ENCODE assay signal across 8 mouse cellular contexts in genomic region chr4:46389612-46390341, GRCm38 (mm10). TPM values are rescaled to one million over a fixed set of nuclear protein-coding genes. Genes with fewer than 3 reads are reported as not detected.
DNase-seq lines count a peak whose midpoint lies in the region; ATAC-seq and TF ChIP-seq lines count a peak whose summit lies in the region.

No protein-coding gene starts in this region.

- TF ChIP-seq CTCF in left cerebral cortex, adult 2 months (IDR thresholded peaks at IDR 0.05): no peak; the same call in 1 of the 2 replicates

- peaks cover 12% of the 10 kb centered on the region for H3K4me1 ChIP-seq in forebrain, embryonic 10.5 days
- H3K4me1 ChIP-seq in kidney, embryonic 15.5 days: 0 out of 2 replicates have a peak, but pooled peaks cover 4% of the 10 kb centered on the region
- H3K4me1 ChIP-seq in stomach, embryonic 14.5 days (ENCODE audit: control insufficient read depth, insufficient read depth, low read length): no peaks in the 10 kb centered on the region

- intact Hi-C loops in left cerebral cortex, adult 2 months (cut with DNase I): loop anchor here (1.0 kb wide), 1 partner anchor 62 kb away; no protein-coding TSS in a partner anchor

- H3K4me3 ChIP-seq in left cerebral cortex, adult 2 months: peak overlapping the region; percentile 74
- H3K4me3 ChIP-seq in forebrain, embryonic 10.5 days: peak overlapping the region; percentile 71
- peak overlapping the region; percentile 64 for H3K4me3 ChIP-seq in kidney, embryonic 15.5 days (replicated peaks)
- peak overlapping the region; percentile 67 for H3K4me3 ChIP-seq in stomach, embryonic 14.5 days (ENCODE audit: low read depth, low read length)

- H3K4me2 ChIP-seq in kidney, embryonic 15.5 days: peak overlapping the region; percentile 74
- peak overlapping the region; percentile 55 for H3K4me2 ChIP-seq in stomach, embryonic 14.5 days (replicated peaks; ENCODE audit: low read depth, low read length)

- 2% methylated on average over 24 of the region's 24 CpGs for WGBS in forebrain, embryonic 10.5 days
- 2% methylated on average over 24 of the region's 24 CpGs for WGBS in kidney, embryonic 15.5 days
- 3% methylated on average over 24 of the region's 24 CpGs for WGBS in stomach, embryonic 14.5 days

- no peak for ATAC-seq in kidney, embryonic 15.5 days (replicated peaks; ENCODE audit: low FRiP score)
- ATAC-seq in stomach, embryonic 14.5 days (ENCODE audit: insufficient number of reproducible peaks, insufficient read depth, low FRiP score, low read depth): no peak

- H3K9me3 ChIP-seq in forebrain, embryonic 10.5 days: no peaks in the 10 kb centered on the region
- no peaks in the 10 kb centered on the region for H3K9me3 ChIP-seq in kidney, embryonic 15.5 days (replicated peaks)
- no peaks in the 10 kb centered on the region for H3K9me3 ChIP-seq in stomach, embryonic 14.5 days (ENCODE audit: control insufficient read depth, low read depth, low read length)

- no peaks in the 10 kb centered on the region; the same call in 1 of the 2 replicates for H3K27me3 ChIP-seq in forebrain, embryonic 10.5 days (ENCODE audit: poor library complexity, severe bottlenecking)
- no peaks in the 10 kb centered on the region for H3K27me3 ChIP-seq in kidney, embryonic 15.5 days
- H3K27me3 ChIP-seq in stomach, embryonic 14.5 days (ENCODE audit: control insufficient read depth, insufficient read depth, low read length): no peaks in the 10 kb centered on the region

- DNase-seq in left cerebral cortex, adult 2 months (ENCODE audit: extremely low spot score in 1 of 2, low spot score in 2 of 2): peak in 1 of 2 experiments; percentile 33
- no peak for DNase-seq in left cerebral cortex, adult 11 months (ENCODE audit: low spot score)
- peak; percentile 67 for DNase-seq in R1 (ENCODE audit: low read depth, low spot score)
- peak; percentile 52 for DNase-seq in forebrain, embryonic 10.5 days (ENCODE audit: extremely low spot score, low spot score)
- DNase-seq in lung, postnatal 14 days: peak; percentile 40
- DNase-seq in gastrocnemius, postnatal 25 days: no peak

- peak overlapping the region; percentile 99 for H3K27ac ChIP-seq in left cerebral cortex, adult 2 months
- H3K27ac ChIP-seq in forebrain, embryonic 10.5 days: peak overlapping the region; percentile 99
- H3K27ac ChIP-seq in kidney, embryonic 15.5 days: peak overlapping the region; percentile 96
- H3K27ac ChIP-seq in stomach, embryonic 14.5 days (ENCODE audit: low read length): peak overlapping the region; percentile 87

- peaks cover 27% of the 10 kb centered on the region for H3K36me3 ChIP-seq in forebrain, embryonic 10.5 days (replicated peaks)
- H3K36me3 ChIP-seq in kidney, embryonic 15.5 days: peaks cover 24% of the 10 kb centered on the region
- H3K36me3 ChIP-seq in stomach, embryonic 14.5 days (ENCODE audit: control insufficient read depth, insufficient read depth, low read length): peaks cover 13% of the 10 kb centered on the region; the same call in 1 of the 2 replicates

- H3K9ac ChIP-seq in kidney, embryonic 15.5 days: peak overlapping the region; percentile 73
- H3K9ac ChIP-seq in stomach, embryonic 14.5 days (replicated peaks; ENCODE audit: low read depth, low read length): peak overlapping the region; percentile 68

RNA-seq across cellular contexts. Expression of gene Trmo, which starts 0.5 kb away (rescaled TPM):
- total RNA-seq in left cerebral cortex, adult 2 months (2021): 1 to 10 TPM; 3.6 to 4.6 TPM
- polyA plus RNA-seq in forebrain, embryonic 10.5 days (2016; fragmentation: Nextera tagmentation; extraction: Ambion mirVana): 10.4 and 13.8 TPM in 2 replicates
- 9.7 and 11.1 TPM in 2 replicates for polyA plus RNA-seq in kidney, embryonic 15.5 days (2015; fragmentation: Nextera tagmentation; extraction: Ambion mirVana)
- 8.9 and 11.2 TPM in 2 replicates for polyA plus RNA-seq in stomach, embryonic 14.5 days (2014; fragmentation: Nextera tagmentation; extraction: Ambion mirVana)
- total RNA-seq in gastrocnemius, postnatal 25 days (2021): 1 to 10 TPM; 2.9 to 3.1 TPM

RNA-seq across cellular contexts. Expression of gene Hemgn, which starts 23.5 kb away (rescaled TPM):
- total RNA-seq in left cerebral cortex, adult 2 months (2021): not detected
- 13.8 and 19.7 TPM in 2 replicates for polyA plus RNA-seq in forebrain, embryonic 10.5 days (2016; fragmentation: Nextera tagmentation; extraction: Ambion mirVana)
- 3.3 and 7.1 TPM in 2 replicates for polyA plus RNA-seq in kidney, embryonic 15.5 days (2015; fragmentation: Nextera tagmentation; extraction: Ambion mirVana)
- polyA plus RNA-seq in stomach, embryonic 14.5 days (2014; fragmentation: Nextera tagmentation; extraction: Ambion mirVana): 0.39 and 0.94 TPM in 2 replicates
- total RNA-seq in gastrocnemius, postnatal 25 days (2021): not detected

RNA-seq across cellular contexts. Expression of gene Foxe1, which starts 46.4 kb away (rescaled TPM):
- not detected for total RNA-seq in left cerebral cortex, adult 2 months (2021)
- polyA plus RNA-seq in forebrain, embryonic 10.5 days (2016; fragmentation: Nextera tagmentation; extraction: Ambion mirVana): 0.05 TPM in 1 of 2 replicates, not detected in the other
- polyA plus RNA-seq in kidney, embryonic 15.5 days (2015; fragmentation: Nextera tagmentation; extraction: Ambion mirVana): not detected in 2 replicates
- 0.27 and 0.60 TPM in 2 replicates for polyA plus RNA-seq in stomach, embryonic 14.5 days (2014; fragmentation: Nextera tagmentation; extraction: Ambion mirVana)
- not detected for total RNA-seq in gastrocnemius, postnatal 25 days (2021)

Comparison
In these comparisons a context has a peak if more than half of its experiments do, and no peak if none do; other contexts are left out.
1. DNase-seq: peak in R1 (single experiment), forebrain, embryonic 10.5 days (single experiment) and lung, postnatal 14 days (single experiment); none in left cerebral cortex, adult 11 months (single experiment) and gastrocnemius, postnatal 25 days (single experiment).
2. Peak in every context shown above with its lines, with median percentiles within 50 percentile points of each other: H3K27ac ChIP-seq and H3K4me3 ChIP-seq.